22 mouse cellular contexts compared by ENCODE assay signal in the genomic region with DNA sequence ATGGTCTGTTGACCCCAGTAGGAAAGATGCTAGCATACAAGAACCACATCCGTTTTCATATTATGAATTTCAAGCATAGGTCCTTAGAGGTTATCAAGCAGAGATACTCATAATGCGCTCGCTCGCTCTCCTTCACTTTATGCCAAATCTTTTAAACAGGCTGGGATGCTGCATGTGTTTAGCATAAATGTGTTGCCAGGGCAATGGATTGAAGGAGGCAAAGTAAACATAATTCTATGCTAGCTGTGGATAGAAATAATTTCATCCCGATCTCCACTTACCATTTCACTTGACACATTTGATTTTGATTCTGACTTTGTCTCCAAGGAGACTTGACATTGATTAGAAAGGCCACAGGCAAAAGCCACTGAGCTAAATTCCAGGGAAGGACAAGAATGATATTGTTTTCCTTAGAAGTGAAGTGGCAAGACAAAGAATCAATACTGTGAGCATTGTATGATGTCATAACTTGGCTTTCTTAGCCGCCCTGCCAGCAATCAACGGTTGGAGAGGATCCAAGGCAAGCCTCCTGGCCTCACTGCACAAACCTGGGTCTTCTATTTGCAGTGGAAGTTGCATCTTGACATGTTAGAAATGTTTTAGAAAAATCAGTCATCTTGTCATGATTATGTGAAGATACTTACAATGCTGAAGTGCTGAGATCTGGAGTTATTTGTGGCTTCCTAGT.
DNase-seq lines count a peak whose midpoint lies in the region; ATAC-seq and TF ChIP-seq lines count a peak whose summit lies in the region.
"Had no signal": no experiment of that assay in that cellular context is flagged by ENCODE, and none has a peak within 500 bp of the region (broad histone marks: within the 10 kb centered on the region; RNA-seq: fewer than 3 reads in every experiment).

No protein-coding gene starts in this region.

- no peak for ATAC-seq in embryonic facial prominence, embryonic 14.5 days (ENCODE audit: low read depth)
- ATAC-seq in midbrain, embryonic 14.5 days (ENCODE audit: low FRiP score, low TSS enrichment), result no peak
- ATAC-seq: inflammation-experienced regulatory T-cells, adult 6 months; liver, embryonic 12.5 days; liver, postnatal 0 days; lung, postnatal 0 days had no signal

- no peaks in the 10 kb centered on the region for H3K9me3 ChIP-seq in embryonic facial prominence, embryonic 14.5 days (ENCODE audit: control insufficient read depth, low read length)
- H3K9me3 ChIP-seq in embryonic facial prominence, embryonic 10.5 days, result no peaks in the 10 kb centered on the region
- H3K9me3 ChIP-seq in midbrain, embryonic 14.5 days (ENCODE audit: control insufficient read depth, low read length), result no peaks in the 10 kb centered on the region
- peaks cover 5% of the 10 kb centered on the region; the same call in 1 of the 2 replicates for H3K9me3 ChIP-seq in midbrain, embryonic 10.5 days (replicated peaks)
- H3K9me3 ChIP-seq: embryonic facial prominence, embryonic 12.5 days; hindbrain, embryonic 13.5 days; liver, embryonic 12.5 days; stomach, embryonic 15.5 days had no signal

- H3K27me3 ChIP-seq in embryonic facial prominence, embryonic 14.5 days (replicated peaks; ENCODE audit: control insufficient read depth, insufficient read depth, low read length), result no peaks in the 10 kb centered on the region
- no peaks in the 10 kb centered on the region for H3K27me3 ChIP-seq in embryonic facial prominence, embryonic 10.5 days (replicated peaks; ENCODE audit: low read depth, poor library complexity, severe bottlenecking)
- no peaks in the 10 kb centered on the region for H3K27me3 ChIP-seq in midbrain, embryonic 14.5 days (ENCODE audit: control insufficient read depth, insufficient read depth, low read length)
- H3K27me3 ChIP-seq in midbrain, embryonic 10.5 days (ENCODE audit: low read depth, poor library complexity, severe bottlenecking), result peaks cover 80% of the 10 kb centered on the region
- H3K27me3 ChIP-seq: embryonic facial prominence, embryonic 12.5 days; hindbrain, embryonic 13.5 days; liver, embryonic 12.5 days; stomach, embryonic 15.5 days had no signal

- TF ChIP-seq CTCF in brain, embryonic 14.5 days (IDR thresholded peaks at IDR 0.05; ENCODE audit: borderline replicate concordance, extremely low read depth, insufficient read depth, insufficient read length), result no peak

- 56% methylated on average over 7 of the region's 7 CpGs for WGBS in embryonic facial prominence, embryonic 14.5 days
- 76% methylated on average over 7 of the region's 7 CpGs for WGBS in embryonic facial prominence, embryonic 10.5 days
- 32% methylated on average over 7 of the region's 7 CpGs for WGBS in midbrain, embryonic 14.5 days
- WGBS in midbrain, embryonic 10.5 days, result 56% methylated on average over 7 of the region's 7 CpGs

- no peak overlapping the region for H3K4me2 ChIP-seq in embryonic facial prominence, embryonic 14.5 days (ENCODE audit: low read depth, low read length)
- no peak overlapping the region for H3K4me2 ChIP-seq in midbrain, embryonic 14.5 days (ENCODE audit: low read length)
- H3K4me2 ChIP-seq: embryonic facial prominence, embryonic 12.5 days; hindbrain, embryonic 13.5 days; liver, embryonic 12.5 days; stomach, embryonic 15.5 days had no signal

- no peak overlapping the region for H3K4me3 ChIP-seq in embryonic facial prominence, embryonic 14.5 days (ENCODE audit: low read depth, low read length)
- H3K4me3 ChIP-seq in embryonic facial prominence, embryonic 10.5 days, result no peak overlapping the region
- H3K4me3 ChIP-seq in midbrain, embryonic 14.5 days (replicated peaks; ENCODE audit: low read depth, low read length), result no peak overlapping the region
- H3K4me3 ChIP-seq in midbrain, embryonic 10.5 days, result no peak overlapping the region
- H3K4me3 ChIP-seq: embryonic facial prominence, embryonic 12.5 days; hindbrain, embryonic 13.5 days; liver, embryonic 12.5 days; stomach, embryonic 15.5 days had no signal

- H3K27ac ChIP-seq in embryonic facial prominence, embryonic 14.5 days (replicated peaks; ENCODE audit: low read depth, low read length), result no peak overlapping the region
- H3K27ac ChIP-seq in embryonic facial prominence, embryonic 10.5 days (replicated peaks), result no peak overlapping the region
- H3K27ac ChIP-seq in midbrain, embryonic 14.5 days (replicated peaks; ENCODE audit: low read depth, low read length), result no peak overlapping the region
- H3K27ac ChIP-seq in midbrain, embryonic 10.5 days (replicated peaks), result no peak overlapping the region
- H3K27ac ChIP-seq: embryonic facial prominence, embryonic 12.5 days; hindbrain, embryonic 13.5 days; liver, embryonic 12.5 days; macrophage; stomach, embryonic 15.5 days had no signal

- H3K4me1 ChIP-seq in embryonic facial prominence, embryonic 14.5 days (ENCODE audit: control insufficient read depth, insufficient read depth, low read length), result no peaks in the 10 kb centered on the region
- no peaks in the 10 kb centered on the region for H3K4me1 ChIP-seq in embryonic facial prominence, embryonic 10.5 days
- H3K4me1 ChIP-seq in midbrain, embryonic 14.5 days (ENCODE audit: control insufficient read depth, insufficient read depth, low read length), result peaks cover 7% of the 10 kb centered on the region; the same call in 1 of the 2 replicates
- H3K4me1 ChIP-seq in midbrain, embryonic 10.5 days, result peaks cover 19% of the 10 kb centered on the region
- H3K4me1 ChIP-seq: embryonic facial prominence, embryonic 12.5 days; liver, embryonic 12.5 days; stomach, embryonic 15.5 days had no signal

- H3K9ac ChIP-seq in embryonic facial prominence, embryonic 14.5 days (ENCODE audit: low read depth, low read length), result no peak overlapping the region
- H3K9ac ChIP-seq in midbrain, embryonic 14.5 days (replicated peaks; ENCODE audit: low read length), result no peak overlapping the region
- H3K9ac ChIP-seq: embryonic facial prominence, embryonic 12.5 days; hindbrain, embryonic 13.5 days; liver, embryonic 12.5 days; liver, postnatal 0 days; stomach, embryonic 15.5 days had no signal

- TF ChIP-seq POLR2A in brain, embryonic 14.5 days (IDR thresholded peaks at IDR 0.05; ENCODE audit: borderline replicate concordance, extremely low read depth, insufficient read depth, insufficient read length, poor library complexity, severe bottlenecking), result no peak

- DNase-seq in embryonic facial prominence, embryonic 14.5 days (ENCODE audit: low spot score), result peak; percentile 62
- DNase-seq in embryonic facial prominence, embryonic 10.5 days (ENCODE audit: low spot score), result no peak
- DNase-seq in heart, postnatal 4 days, result peak; percentile 13
- no peak for DNase-seq in heart, adult 8-10 months (ENCODE audit: low spot score)
- DNase-seq in midbrain, embryonic 14.5 days, result peak; percentile 50
- no peak for DNase-seq in midbrain, embryonic 10.5 days (ENCODE audit: low spot score)
- DNase-seq in brain, embryonic 14.5 days (ENCODE audit: low read depth), result peak; percentile 70
- DNase-seq: adrenal gland, postnatal 14 days; cerebellum, adult 11-12 months; cerebellum, postnatal 36 days; gastrocnemius, postnatal 10 days; heart, postnatal 14 days; kidney, adult 11 months; kidney, postnatal 14 days; liver, postnatal 0 days had no signal

- no peaks in the 10 kb centered on the region for H3K36me3 ChIP-seq in embryonic facial prominence, embryonic 14.5 days (ENCODE audit: control insufficient read depth, insufficient read depth, low read length)
- H3K36me3 ChIP-seq in embryonic facial prominence, embryonic 10.5 days (replicated peaks), result no peaks in the 10 kb centered on the region
- no peaks in the 10 kb centered on the region for H3K36me3 ChIP-seq in midbrain, embryonic 14.5 days (ENCODE audit: control insufficient read depth, insufficient read depth, low read length)
- H3K36me3 ChIP-seq in midbrain, embryonic 10.5 days, result no peaks in the 10 kb centered on the region
- H3K36me3 ChIP-seq: embryonic facial prominence, embryonic 12.5 days; hindbrain, embryonic 13.5 days; liver, embryonic 12.5 days; stomach, embryonic 15.5 days had no signal

Comparison
In these comparisons a context has a peak if more than half of its experiments do, and no peak if none do; other contexts are left out.
1. DNase-seq: peak in embryonic facial prominence, embryonic 14.5 days (single experiment), heart, postnatal 4 days (single experiment), midbrain, embryonic 14.5 days (single experiment) and brain, embryonic 14.5 days (single experiment); none in embryonic facial prominence, embryonic 10.5 days (single experiment), heart, adult 8-10 months (single experiment) and midbrain, embryonic 10.5 days (single experiment).